Mouse (Mus musculus) retina, postnatal 7 days (tissue): ENCODE measurements around the gene Xab2.
A peak's percentile ranks its signal among the peaks of the same experiment; 100 is the strongest.

Experiments
- DNase-seq: peaks from one replicate; pipeline ENCODE4 v3.0.0-alpha.2; 2012; ENCODE audit warnings: low read depth, low spot score

The Xab2 gene

GRCm38 (mm10) chr8:3621199-3621970 is at the start of gene Xab2, which contains the start of gene Pet100:
Gene Xab2, minus strand, starts transcription at chr8:3621316.
Gene Pet100, plus strand, starts transcription at chr8:3621548.
- DNase-seq = peak; percentile 100

GRCm38 (mm10) chr8:3670388-3670787 is 49.3 kb upstream of the Xab2 start:
- no peak for DNase-seq

GRCm38 (mm10) chr8:3665507-3665906 is 44.4 kb upstream of the Xab2 start, which contains the start of gene Mcemp1:
Gene Mcemp1, plus strand, starts transcription at chr8:3665754.
- no peak for DNase-seq

- DNase-seq = no peak
Observed at GRCm38 (mm10) chr8:3664405-3664804, 43.3 kb upstream of the Xab2 start.

- no peak for DNase-seq
Observed at GRCm38 (mm10) chr8:3660889-3661288, 39.8 kb upstream of the Xab2 start.

GRCm38 (mm10) chr8:3656725-3657381 is 35.7 kb upstream of the Xab2 start:
- DNase-seq = no peak

GRCm38 (mm10) chr8:3655526-3655925 is 34.4 kb upstream of the Xab2 start, which contains the start of gene Retn:
Gene Retn, plus strand, starts transcription at chr8:3655770.
- DNase-seq = no peak

GRCm38 (mm10) chr8:3654726-3655508 is 33.8 kb upstream of the Xab2 start:
- no peak for DNase-seq

GRCm38 (mm10) chr8:3652845-3653244 is 31.7 kb upstream of the Xab2 start:
- DNase-seq = no peak

- DNase-seq = no peak
Observed at GRCm38 (mm10) chr8:3648990-3649389, 27.9 kb upstream of the Xab2 start.

GRCm38 (mm10) chr8:3648268-3648667 is 27.2 kb upstream of the Xab2 start:
- no peak for DNase-seq

- DNase-seq = no peak
Observed at GRCm38 (mm10) chr8:3647561-3647960, 26.4 kb upstream of the Xab2 start.

- DNase-seq = no peak
Observed at GRCm38 (mm10) chr8:3646824-3647531, 25.9 kb upstream of the Xab2 start.

GRCm38 (mm10) chr8:3645804-3646203 is 24.7 kb upstream of the Xab2 start:
- DNase-seq = no peak

GRCm38 (mm10) chr8:3631478-3631875 is 10.4 kb upstream of the Xab2 start:
- DNase-seq = no peak

- peak; percentile 45 for DNase-seq
Observed at GRCm38 (mm10) chr8:3630647-3631477, 9.7 kb upstream of the Xab2 start, which contains the start of gene Stxbp2. Gene Stxbp2, plus strand, starts transcription at chr8:3630955.

- DNase-seq = peak; percentile 23
Observed at GRCm38 (mm10) chr8:3628014-3628413, 6.9 kb upstream of the Xab2 start.

- no peak for DNase-seq
Observed at GRCm38 (mm10) chr8:3626971-3627370, 5.9 kb upstream of the Xab2 start.

- DNase-seq = no peak
Observed at GRCm38 (mm10) chr8:3625445-3625844, 4.3 kb upstream of the Xab2 start, which contains the start of gene Pcp2. Gene Pcp2, minus strand, starts transcription at chr8:3625545.

GRCm38 (mm10) chr8:3622119-3622518 is 1.0 kb upstream of the Xab2 start:
- DNase-seq = no peak

GRCm38 (mm10) chr8:3609816-3610150 is 11.3 kb downstream of the Xab2 start:
- no peak for DNase-seq
